Mouse (Mus musculus) heart, adult 2 months (tissue): ENCODE measurements at regions not wholly inside any gene's neighbourhood (a gene's known extent, or its start where the extent isn't known, plus 50 kb on each side); places are given as distances from the start of the nearest gene placed in this dataset.

Experiments used
- CTCF ChIP-seq: fragments of 200-600 bp; IDR thresholded peaks from 2 replicates; pipeline ENCODE4 v1.8.1; 2022; ENCODE audit warnings: antibody characterized with exemption, mild to moderate bottlenecking, moderate library complexity
- POLR2A ChIP-seq: fragments of 200-500 bp; IDR thresholded peaks from 2 replicates; pipeline ENCODE4 v1.6.1; 2011; ENCODE audit warnings: mild to moderate bottlenecking, low read depth, low read length, control low read depth; ENCODE audit not compliant: insufficient read depth

DNA sequence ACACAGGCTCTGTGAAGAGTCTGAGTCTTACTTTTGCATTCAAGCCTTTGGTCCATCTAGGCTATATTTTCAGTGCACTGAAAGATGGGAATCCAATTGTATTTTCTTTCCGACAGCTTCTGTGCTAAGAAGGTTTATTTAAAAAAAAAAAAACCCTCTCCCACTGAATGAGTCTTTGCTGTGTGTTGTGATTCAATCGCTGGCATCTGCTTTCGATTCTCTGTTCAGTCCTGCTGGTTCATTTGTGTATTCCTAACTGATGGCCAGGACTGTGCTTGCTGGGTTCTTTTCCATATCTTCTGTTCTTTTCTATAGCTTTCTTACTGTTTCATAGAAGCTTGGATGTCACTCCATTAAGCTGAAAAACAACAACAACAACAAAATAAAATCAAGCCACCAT is 132.9 kb downstream of the Tex36 start:
- no peak for TF ChIP-seq CTCF
- TF ChIP-seq POLR2A, result no peak
